Mouse (Mus musculus): ENCODE data around the gene Pygl. TPM values are rescaled to one million over a fixed set of nuclear protein-coding genes. Genes with fewer than 3 reads are reported as not detected.

The Pygl gene
- polyA plus RNA-seq, 1 experiment from 2014 or later: 36.6 TPM

DNA sequence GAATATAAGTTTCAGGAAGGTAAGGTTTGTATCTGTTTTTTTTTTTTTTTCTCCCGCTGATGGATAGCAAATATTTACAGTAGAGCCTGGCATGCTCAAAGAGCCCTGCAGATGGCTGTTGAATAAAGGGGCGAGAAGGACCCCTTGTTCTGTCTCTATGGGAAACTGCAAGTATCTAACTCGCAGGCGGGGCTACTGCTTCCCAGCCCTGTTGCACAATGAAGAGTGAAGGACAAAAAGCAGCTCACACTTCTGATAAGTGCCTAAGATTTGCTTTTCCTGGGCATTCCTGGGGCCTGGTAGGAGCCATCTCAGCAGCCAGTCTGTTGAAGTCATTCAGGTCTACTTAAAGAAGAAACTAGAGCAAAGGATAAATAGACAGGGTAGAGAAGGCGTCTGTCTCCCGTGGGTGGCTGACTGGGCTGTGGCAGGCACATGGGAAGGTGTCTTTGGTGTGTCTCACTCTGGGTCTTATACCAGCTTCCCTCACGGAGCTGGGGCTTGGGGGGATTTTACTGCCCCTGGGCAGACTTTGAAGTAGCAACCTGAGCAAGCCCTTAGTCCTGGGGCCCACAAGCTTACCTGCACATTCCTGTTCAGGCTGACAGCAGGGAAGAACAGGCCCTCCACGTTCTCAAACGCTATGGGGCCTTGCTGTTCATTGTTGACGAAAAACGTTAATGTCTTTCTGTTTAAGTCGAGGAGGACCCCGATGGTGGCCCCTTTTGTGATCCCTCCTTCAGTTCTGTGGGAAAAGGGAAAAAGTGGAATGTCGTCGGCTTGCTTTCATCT is 16.6 kb upstream of the Pygl start:
- H3K27ac ChIP-seq: no peak overlapping the region

DNA sequence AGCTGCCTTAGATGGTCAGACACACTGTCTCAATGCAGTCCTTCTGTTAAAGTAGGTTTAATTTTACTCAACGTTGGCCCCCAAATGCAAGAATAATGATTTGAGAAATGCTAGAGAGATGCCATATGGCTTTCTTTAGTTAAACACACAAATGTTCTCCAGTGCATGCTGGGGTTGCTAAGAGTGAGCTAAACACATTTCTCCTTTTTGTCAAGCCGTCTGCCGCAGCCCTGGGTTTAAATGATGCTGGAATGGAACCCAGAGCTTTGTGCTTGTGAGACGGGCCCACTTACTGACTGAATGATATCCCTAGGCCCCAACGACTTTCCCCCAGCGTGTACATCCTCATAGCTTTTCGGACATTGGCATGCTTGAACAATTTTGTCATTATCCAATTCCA is 11.3 kb upstream of the Pygl start:
- Histone ChIP-seq H3K4me3 (no peak overlapping the region), H3K27me3 (no peaks in the 10 kb centered on the region), H3K36me3 (no peaks in the 10 kb centered on the region), H3K4me2 (no peak overlapping the region), H3K4me1 (no peaks in the 10 kb centered on the region; the same call in 1 of the 2 replicates), H3K27ac (no peak overlapping the region), H3K9ac (no peak overlapping the region), H3K9me3 (no peaks in the 10 kb centered on the region)
- 82% methylated on average over 7 of the region's 7 CpGs for WGBS
- no peak for ATAC-seq (ENCODE audit: insufficient number of reproducible peaks, low FRiP score, low TSS enrichment, low read depth)

More for the DNA sequence above, 16.6 kb upstream of the Pygl start:
- Histone ChIP-seq H3K4me1 (no peaks in the 10 kb centered on the region; the same call in 1 of the 2 replicates), H3K4me2 (no peak overlapping the region), H3K9ac (no peak overlapping the region), H3K27me3 (no peaks in the 10 kb centered on the region), H3K9me3 (no peaks in the 10 kb centered on the region), H3K4me3 (no peak overlapping the region), H3K36me3 (no peaks in the 10 kb centered on the region)
- 61% methylated on average over 15 of the region's 15 CpGs for WGBS
- ATAC-seq (ENCODE audit: insufficient number of reproducible peaks, low FRiP score, low TSS enrichment, low read depth): no peak

DNA sequence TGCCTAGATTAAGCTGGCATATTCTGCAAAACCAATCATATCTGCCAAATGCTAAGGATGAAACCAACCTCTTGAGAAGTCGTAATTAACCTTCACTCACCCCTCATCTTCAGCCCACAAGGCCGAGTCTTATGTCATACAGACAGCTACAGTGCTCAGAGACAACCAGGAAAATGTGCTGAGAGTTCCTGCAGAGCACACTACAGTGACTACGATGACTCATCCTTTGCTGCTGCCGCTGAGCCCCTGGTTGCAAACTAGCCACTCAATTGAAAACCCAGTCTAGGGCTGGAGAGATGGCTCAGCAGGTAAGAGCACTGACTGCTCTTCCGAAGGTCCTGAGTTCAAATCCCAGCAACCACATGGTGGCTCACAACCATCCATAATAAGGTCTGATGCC is 8.5 kb upstream of the Pygl start:
- Histone ChIP-seq H3K4me2 (no peak overlapping the region), H3K9me3 (no peaks in the 10 kb centered on the region), H3K4me3 (no peak overlapping the region), H3K27me3 (no peaks in the 10 kb centered on the region), H3K36me3 (no peaks in the 10 kb centered on the region), H3K27ac (no peak overlapping the region), H3K9ac (no peak overlapping the region), H3K4me1 (peaks cover 4% of the 10 kb centered on the region; the same call in 1 of the 2 replicates)
- 78% methylated on average over 5 of the region's 5 CpGs for WGBS
- ATAC-seq (ENCODE audit: insufficient number of reproducible peaks, low FRiP score, low TSS enrichment, low read depth): no peak

DNA sequence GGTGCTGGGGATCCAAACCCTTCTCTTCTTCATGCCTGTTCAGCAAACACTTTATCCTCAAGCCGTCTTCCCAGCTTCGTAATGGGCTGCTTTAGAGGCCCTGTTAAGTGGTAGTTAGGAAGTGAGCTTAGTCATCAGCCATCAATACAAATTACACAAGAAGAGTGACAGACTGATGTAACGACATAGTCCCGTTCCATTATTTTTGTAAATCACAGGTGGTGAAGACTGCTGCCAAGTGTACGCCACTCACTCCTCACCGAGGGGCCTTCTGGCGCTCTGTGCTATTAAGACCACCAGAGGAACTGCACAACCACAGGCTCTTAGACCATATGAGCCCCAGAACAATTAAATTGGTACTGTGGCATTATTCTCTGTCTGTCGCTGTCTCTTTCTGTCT is 7.3 kb upstream of the Pygl start:
- no peaks in the 10 kb centered on the region for H3K27me3 ChIP-seq
- ATAC-seq (ENCODE audit: insufficient number of reproducible peaks, low FRiP score, low TSS enrichment, low read depth): no peak
- no peak overlapping the region for H3K27ac ChIP-seq
- peaks cover 4% of the 10 kb centered on the region; the same call in 1 of the 2 replicates for H3K4me1 ChIP-seq
- WGBS: 33% methylated on average over 8 of the region's 8 CpGs
- no peaks in the 10 kb centered on the region for H3K36me3 ChIP-seq
- H3K9ac ChIP-seq: no peak overlapping the region
- H3K4me3 ChIP-seq: no peak overlapping the region
- H3K4me2 ChIP-seq: no peak overlapping the region
- H3K9me3 ChIP-seq: no peaks in the 10 kb centered on the region

DNA sequence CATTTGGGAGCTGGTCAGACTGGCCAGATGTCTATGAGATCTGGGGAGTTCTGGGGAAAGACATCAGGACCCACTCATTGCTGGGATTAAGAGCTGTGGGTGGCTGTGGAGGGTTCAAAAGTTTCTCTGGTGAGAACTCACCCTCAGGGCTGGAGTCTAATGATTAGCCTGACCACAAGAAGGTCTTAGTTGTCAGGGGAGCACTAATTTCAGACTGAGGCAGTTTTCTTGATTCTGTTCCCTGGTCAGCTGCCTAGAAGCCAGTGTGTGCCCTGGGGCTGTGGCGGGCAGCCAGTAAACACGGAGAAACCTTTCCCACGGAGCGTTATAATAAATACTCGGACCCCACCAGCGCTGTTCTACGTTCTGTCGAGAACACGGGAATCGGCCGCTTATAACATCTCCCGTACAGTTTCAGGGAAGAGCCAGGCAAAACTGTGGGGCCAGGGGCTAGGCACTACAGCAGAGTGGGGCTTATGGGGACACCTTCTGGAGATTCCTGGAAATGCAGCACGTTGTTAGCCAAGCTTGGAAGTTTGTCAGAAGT is 3.7 kb upstream of the Pygl start:
- peak overlapping the region; percentile 78 for H3K4me2 ChIP-seq
- H3K9ac ChIP-seq: peak overlapping the region; percentile 23; the same call in 1 of the 2 replicates
- H3K4me3 ChIP-seq: peak overlapping the region; percentile 40
- no peak for ATAC-seq (ENCODE audit: insufficient number of reproducible peaks, low FRiP score, low TSS enrichment, low read depth)
- peaks cover 4% of the 10 kb centered on the region for H3K4me1 ChIP-seq
- H3K9me3 ChIP-seq: no peaks in the 10 kb centered on the region
- H3K36me3 ChIP-seq: no peaks in the 10 kb centered on the region
- WGBS: 4% methylated on average over 13 of the region's 13 CpGs
- no peaks in the 10 kb centered on the region for H3K27me3 ChIP-seq
- no peak overlapping the region for H3K27ac ChIP-seq

DNA sequence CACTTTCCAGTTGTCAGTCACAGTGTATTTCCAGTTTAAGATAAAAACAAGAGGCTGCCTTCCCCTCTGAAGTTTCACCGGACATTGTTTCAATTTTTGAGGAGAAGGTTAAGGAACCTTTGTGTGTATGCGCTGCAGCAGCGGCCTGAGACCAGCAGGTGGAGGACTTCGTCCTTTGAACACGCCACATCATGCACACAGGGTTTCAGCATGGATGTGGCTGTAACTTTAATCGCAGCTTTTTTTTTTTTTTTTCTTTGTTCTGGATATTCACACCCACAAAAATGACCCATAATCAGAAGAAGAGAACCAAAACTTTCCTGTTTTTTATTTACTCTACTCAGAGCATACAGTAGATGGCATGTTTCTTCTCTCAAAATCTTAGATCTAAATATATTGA is 3.1 kb upstream of the Pygl start:
- Histone ChIP-seq H3K4me1 (peaks cover 4% of the 10 kb centered on the region), H3K9ac (no peak overlapping the region), H3K4me2 (no peak overlapping the region), H3K36me3 (no peaks in the 10 kb centered on the region), H3K9me3 (no peaks in the 10 kb centered on the region), H3K27me3 (no peaks in the 10 kb centered on the region), H3K4me3 (no peak overlapping the region), H3K27ac (no peak overlapping the region)
- WGBS: 10% methylated on average over 6 of the region's 6 CpGs
- ATAC-seq (ENCODE audit: insufficient number of reproducible peaks, low FRiP score, low TSS enrichment, low read depth): no peak

DNA sequence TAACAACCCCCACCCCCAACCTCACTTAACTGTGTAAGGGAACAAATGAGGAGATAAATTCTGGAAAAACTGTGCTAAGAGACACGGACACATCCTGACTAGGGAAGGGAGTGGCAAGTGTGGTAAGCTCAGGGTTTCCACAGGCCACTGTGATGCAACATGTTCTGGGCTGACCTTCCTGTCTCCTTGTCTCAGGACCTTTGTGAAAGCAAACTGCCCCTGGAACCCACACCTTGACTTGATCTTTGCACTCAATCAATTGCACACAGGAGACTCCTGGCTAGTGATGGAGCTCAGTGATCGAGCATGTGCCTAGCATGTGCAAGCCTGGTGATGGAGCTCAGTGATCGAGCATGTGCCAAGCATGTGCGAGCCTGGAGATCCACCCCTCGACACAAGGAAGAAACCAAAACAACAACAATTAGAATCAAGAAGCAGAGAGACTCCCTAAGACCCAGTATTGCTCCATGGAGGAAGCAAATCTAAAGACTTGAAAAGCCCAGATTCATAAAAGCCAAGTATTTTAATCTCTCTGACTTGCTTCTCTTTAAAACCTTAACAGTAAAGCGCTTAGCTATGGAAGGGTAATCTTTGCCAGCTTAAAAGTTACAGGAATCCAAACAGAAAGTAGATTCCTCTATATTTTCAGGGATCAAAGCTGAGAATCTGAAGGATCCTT is 2.5 kb upstream of the Pygl start:
- Histone ChIP-seq H3K27ac (no peak overlapping the region), H3K9ac (no peak overlapping the region), H3K9me3 (no peaks in the 10 kb centered on the region), H3K4me3 (no peak overlapping the region), H3K4me1 (peaks cover 4% of the 10 kb centered on the region), H3K27me3 (no peaks in the 10 kb centered on the region), H3K4me2 (no peak overlapping the region), H3K36me3 (no peaks in the 10 kb centered on the region)
- WGBS: 71% methylated on average over 6 of the region's 6 CpGs
- ATAC-seq (ENCODE audit: insufficient number of reproducible peaks, low FRiP score, low TSS enrichment, low read depth): no peak

DNA sequence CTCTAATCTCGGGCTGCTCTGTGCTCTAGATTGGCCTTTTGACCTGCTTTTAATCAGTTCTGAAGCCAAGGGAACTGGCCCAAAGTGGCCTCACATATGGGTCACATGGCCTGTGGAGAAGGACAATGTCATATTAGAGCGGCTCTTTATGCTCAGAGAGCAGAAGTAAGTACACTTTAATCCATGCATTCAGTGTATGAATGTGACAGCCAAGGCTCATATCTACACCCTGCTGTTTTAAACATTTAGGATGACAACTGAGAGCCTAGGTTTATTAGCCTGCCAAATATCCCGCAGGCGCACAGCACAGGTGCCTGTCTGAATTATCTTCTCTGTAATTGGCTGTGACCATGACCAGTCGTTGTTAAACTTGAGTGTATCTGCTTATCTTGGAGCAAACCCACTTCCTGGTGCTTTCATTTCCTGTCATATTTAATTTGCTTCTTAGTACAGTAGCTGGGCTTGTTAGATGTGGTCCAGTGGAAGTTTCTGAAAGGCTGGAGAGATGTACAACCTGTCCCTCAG is 794 bp upstream of the Pygl start:
- no peaks in the 10 kb centered on the region for H3K27me3 ChIP-seq
- no peak overlapping the region for H3K9ac ChIP-seq
- 45% methylated on average over 5 of the region's 5 CpGs for WGBS

DNA sequence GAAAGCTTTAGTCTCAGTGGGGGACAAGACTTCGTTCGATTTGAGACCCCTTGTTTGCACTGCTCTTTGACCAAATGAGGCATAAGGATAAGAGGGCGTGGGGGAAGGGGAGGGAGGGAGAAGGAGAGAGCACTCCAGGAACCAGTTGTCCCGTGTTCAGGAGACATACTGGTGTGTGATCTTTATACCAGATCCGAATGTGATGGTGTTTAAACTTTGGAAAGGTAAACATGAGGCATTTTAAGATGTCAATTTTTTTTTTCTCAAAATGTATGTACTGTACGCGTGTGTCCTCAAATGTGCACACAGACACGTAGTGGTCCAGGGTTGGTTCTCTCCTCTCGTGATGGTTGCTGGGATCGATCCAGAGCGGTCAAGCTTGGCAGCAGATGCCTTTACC is 3.1 kb downstream of the Pygl start:
- peak overlapping the region; percentile 94 for H3K4me2 ChIP-seq
- H3K36me3 ChIP-seq: no peaks in the 10 kb centered on the region
- 0 out of 2 replicates have a peak overlapping the region, but pooled peaks have one; percentile 53 for H3K4me3 ChIP-seq
- peaks cover 15% of the 10 kb centered on the region for H3K4me1 ChIP-seq
- no peaks in the 10 kb centered on the region for H3K9me3 ChIP-seq
- 74% methylated on average over 11 of the region's 11 CpGs for WGBS
- no peaks in the 10 kb centered on the region for H3K27me3 ChIP-seq
- ATAC-seq (ENCODE audit: insufficient number of reproducible peaks, low FRiP score, low TSS enrichment, low read depth): no peak
- no peak overlapping the region for H3K9ac ChIP-seq
- no peak overlapping the region for H3K27ac ChIP-seq

More for the DNA sequence above, 794 bp upstream of the Pygl start:
- Histone ChIP-seq H3K4me1 (peaks cover 11% of the 10 kb centered on the region), H3K4me2 (no peak overlapping the region), H3K4me3 (no peak overlapping the region), H3K9me3 (no peaks in the 10 kb centered on the region), H3K27ac (no peak overlapping the region), H3K36me3 (no peaks in the 10 kb centered on the region)
- ATAC-seq (ENCODE audit: insufficient number of reproducible peaks, low FRiP score, low TSS enrichment, low read depth): no peak

DNA sequence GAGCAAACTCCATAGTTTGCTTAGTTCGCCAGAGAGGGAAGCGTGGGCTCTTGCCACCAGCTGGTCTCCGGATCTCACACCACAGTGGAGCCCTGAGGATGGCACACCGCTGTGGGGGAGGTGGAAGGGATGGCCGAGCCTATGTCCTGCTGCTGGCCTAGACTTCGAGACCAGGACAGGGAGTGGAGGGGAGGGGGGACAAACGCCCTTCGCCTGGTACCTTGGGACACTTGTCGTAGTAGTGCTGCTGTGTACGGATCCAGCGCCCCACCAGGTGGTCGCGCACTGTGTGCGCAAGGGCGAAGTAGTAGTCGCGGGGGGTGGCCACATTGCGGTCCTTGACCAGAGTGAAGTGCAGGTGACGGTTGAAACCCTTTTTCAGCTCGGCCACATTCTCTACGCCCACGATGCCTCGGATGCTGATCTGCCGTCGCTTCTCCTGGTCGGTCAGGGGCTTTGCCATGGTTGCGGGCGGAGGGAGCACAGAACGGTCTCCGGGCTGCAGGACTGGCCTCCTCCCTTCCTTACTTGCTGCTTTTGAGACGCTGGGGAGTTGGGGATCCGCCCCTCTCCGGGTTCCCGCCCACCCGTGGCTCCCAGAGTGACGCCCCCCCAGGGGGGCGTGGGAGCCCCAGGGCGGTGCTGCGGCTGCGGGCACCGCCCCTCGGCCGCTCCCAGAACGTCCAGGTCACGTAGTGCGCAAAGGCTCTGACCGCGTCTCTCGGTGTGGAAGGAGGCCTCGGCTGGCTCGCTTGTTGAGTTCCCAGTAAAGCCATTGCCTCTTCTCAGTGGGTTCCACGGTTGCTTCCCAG is 4.0 kb downstream of the Pygl start:
- Histone ChIP-seq H3K9ac (peak overlapping the region; percentile 50), H3K4me3 (peak overlapping the region; percentile 53), H3K4me2 (peak overlapping the region; percentile 94), H3K27me3 (no peaks in the 10 kb centered on the region), H3K36me3 (no peaks in the 10 kb centered on the region), H3K9me3 (no peaks in the 10 kb centered on the region), H3K27ac (peak overlapping the region; percentile 47), H3K4me1 (peaks cover 15% of the 10 kb centered on the region)
- ATAC-seq (ENCODE audit: insufficient number of reproducible peaks, low FRiP score, low TSS enrichment, low read depth): peak; percentile 81
- under 1% methylated on average over 52 of the region's 52 CpGs for WGBS

DNA sequence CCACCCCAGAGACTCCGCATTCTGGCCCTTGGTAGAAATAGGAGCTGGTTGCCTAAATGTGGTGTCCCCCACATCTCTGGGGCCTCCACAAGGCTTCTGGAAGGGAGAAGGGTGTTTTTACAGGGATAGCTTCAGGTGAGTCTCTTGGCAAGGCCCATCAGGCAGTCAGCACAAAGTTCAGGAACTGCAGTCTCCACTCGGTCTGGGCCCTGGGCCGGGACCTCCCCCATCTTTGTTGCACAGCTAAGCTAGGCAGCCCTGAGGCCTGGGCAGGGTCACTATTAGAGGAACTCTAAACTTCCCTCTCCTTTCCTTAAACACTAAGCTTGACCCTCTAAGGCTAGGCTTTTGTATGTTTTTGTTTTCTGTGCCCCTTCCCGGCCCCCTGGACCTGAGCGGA is 4.6 kb downstream of the Pygl start:
- no peaks in the 10 kb centered on the region for H3K9me3 ChIP-seq
- H3K4me1 ChIP-seq: peaks cover 15% of the 10 kb centered on the region
- peak overlapping the region; percentile 47 for H3K27ac ChIP-seq
- ATAC-seq (ENCODE audit: insufficient number of reproducible peaks, low FRiP score, low TSS enrichment, low read depth): no peak
- H3K36me3 ChIP-seq: no peaks in the 10 kb centered on the region
- H3K4me3 ChIP-seq: peak overlapping the region; percentile 53
- peak overlapping the region; percentile 94 for H3K4me2 ChIP-seq
- WGBS: 33% methylated on average over 5 of the region's 5 CpGs
- peak overlapping the region; percentile 50 for H3K9ac ChIP-seq
- no peaks in the 10 kb centered on the region for H3K27me3 ChIP-seq

Measured in limb, embryonic 15.5 days (tissue).